Mouse (Mus musculus): ENCODE data around the gene Fam169a. TPM values are rescaled to one million over a fixed set of nuclear protein-coding genes. Genes with fewer than 3 reads are reported as not detected.
"Not testable (repeated sequence)": the region's sequence is repeated elsewhere in the genome, so short reads cannot be mapped to it uniquely, and the experiment has no call there.

The Fam169a gene
- total RNA-seq (2017) = 0.10 to 0.64 TPM (median 0.19 TPM) in 3 replicates

DNA sequence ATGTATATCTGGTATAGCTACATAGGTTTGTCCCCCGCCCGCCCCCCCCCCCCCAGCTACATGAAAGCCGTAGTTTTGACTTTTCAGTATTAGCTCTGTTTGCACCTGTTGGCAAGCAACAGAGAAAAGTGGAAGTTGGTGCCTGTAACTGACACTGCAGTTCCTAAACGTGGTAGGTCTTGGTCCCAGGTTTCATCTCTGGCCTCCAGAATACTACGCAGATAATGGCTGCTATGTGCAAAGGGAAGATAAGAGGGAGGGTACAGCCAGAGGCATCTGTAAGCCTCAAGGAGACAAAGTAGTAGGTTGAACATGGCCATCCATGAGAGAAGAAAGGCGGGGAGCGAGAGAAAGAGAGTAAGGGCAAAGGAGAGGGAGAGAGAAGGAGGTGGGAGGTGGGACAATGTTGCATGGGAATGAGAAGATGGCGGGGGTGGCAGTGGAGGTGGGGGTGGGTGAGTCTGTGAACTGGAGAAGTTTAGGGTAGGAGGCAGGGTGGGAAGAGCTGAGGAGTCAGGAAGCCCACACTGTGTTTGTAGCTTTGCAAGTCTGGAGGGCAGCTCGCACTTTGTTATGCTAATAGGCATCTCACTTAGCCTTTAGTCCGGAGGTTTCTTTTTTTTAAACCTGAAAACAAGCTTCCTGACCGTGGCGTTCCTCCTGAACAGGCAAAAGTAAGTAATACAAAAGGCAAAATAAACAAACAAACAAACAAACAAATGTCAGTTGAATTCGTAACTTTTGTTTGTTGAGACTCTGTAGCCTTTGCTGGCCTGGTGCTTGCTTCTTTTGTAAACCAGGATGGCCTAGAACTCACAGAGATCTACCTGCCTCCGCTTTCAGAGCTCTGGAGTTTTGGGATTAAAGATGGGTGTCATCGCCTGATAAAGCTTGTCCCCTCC lies at the start of gene Fam169a:
TSS of gene Fam169a (plus strand) at position 638 of the 902 bp plus-strand sequence.
- ATAC-seq (replicated peaks; ENCODE audit: insufficient number of reproducible peaks, low FRiP score, low TSS enrichment, poor library complexity, severe bottlenecking) = no peak

- ATAC-seq (replicated peaks; ENCODE audit: insufficient number of reproducible peaks, low FRiP score, low TSS enrichment, poor library complexity, severe bottlenecking) = no peak
Observed at GRCm38 (mm10) chr13:97017711-97018110, 49.4 kb upstream of the Fam169a start.

GRCm38 (mm10) chr13:97020122-97020521 lies 47.0 kb upstream of the Fam169a start:
- ATAC-seq (replicated peaks; ENCODE audit: insufficient number of reproducible peaks, low FRiP score, low TSS enrichment, poor library complexity, severe bottlenecking) = no peak

GRCm38 (mm10) chr13:97021906-97022305 lies 45.2 kb upstream of the Fam169a start:
- ATAC-seq (replicated peaks; ENCODE audit: insufficient number of reproducible peaks, low FRiP score, low TSS enrichment, poor library complexity, severe bottlenecking) = no peak

GRCm38 (mm10) chr13:97030075-97030474 lies 37.0 kb upstream of the Fam169a start:
- no peak for ATAC-seq (replicated peaks; ENCODE audit: insufficient number of reproducible peaks, low FRiP score, low TSS enrichment, poor library complexity, severe bottlenecking)

- ATAC-seq (replicated peaks; ENCODE audit: insufficient number of reproducible peaks, low FRiP score, low TSS enrichment, poor library complexity, severe bottlenecking) = no peak
Observed at GRCm38 (mm10) chr13:97034262-97034661, 32.8 kb upstream of the Fam169a start, which contains the start of gene 1700029F12Rik. Gene 1700029F12Rik (minus strand): TSS chr13:97034362.

DNA sequence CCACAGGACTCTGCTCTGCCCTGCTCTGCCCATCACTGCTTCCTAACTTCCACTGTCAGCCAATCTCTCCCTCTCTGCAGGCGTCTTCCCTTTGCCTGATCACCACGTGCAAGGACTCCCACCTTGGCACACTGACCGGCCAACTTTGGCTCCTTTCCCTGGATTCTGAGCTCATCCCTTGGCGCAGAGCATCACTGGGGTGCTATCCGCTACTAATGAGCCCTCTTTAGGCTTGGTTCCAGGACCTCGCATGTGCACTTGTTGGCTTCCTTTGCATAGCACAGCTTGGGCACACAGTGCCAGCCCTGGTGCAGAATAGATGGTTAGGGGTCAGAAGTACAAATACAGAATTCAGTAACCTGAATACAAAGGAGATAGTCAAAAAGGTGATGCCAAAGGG lies 15.9 kb upstream of the Fam169a start:
- no peak for ATAC-seq (replicated peaks; ENCODE audit: insufficient number of reproducible peaks, low FRiP score, low TSS enrichment, poor library complexity, severe bottlenecking)

- ATAC-seq (replicated peaks; ENCODE audit: insufficient number of reproducible peaks, low FRiP score, low TSS enrichment, poor library complexity, severe bottlenecking) = no peak
Observed at GRCm38 (mm10) chr13:97052667-97053066, 14.4 kb upstream of the Fam169a start.

GRCm38 (mm10) chr13:97053844-97054243 lies 13.2 kb upstream of the Fam169a start:
- ATAC-seq (replicated peaks; ENCODE audit: insufficient number of reproducible peaks, low FRiP score, low TSS enrichment, poor library complexity, severe bottlenecking) = no peak

- ATAC-seq (replicated peaks; ENCODE audit: insufficient number of reproducible peaks, low FRiP score, low TSS enrichment, poor library complexity, severe bottlenecking) = no peak
Observed at GRCm38 (mm10) chr13:97057817-97058216, 9.3 kb upstream of the Fam169a start.

GRCm38 (mm10) chr13:97059746-97060145 lies 7.3 kb upstream of the Fam169a start:
- ATAC-seq (replicated peaks; ENCODE audit: insufficient number of reproducible peaks, low FRiP score, low TSS enrichment, poor library complexity, severe bottlenecking) = no peak

DNA sequence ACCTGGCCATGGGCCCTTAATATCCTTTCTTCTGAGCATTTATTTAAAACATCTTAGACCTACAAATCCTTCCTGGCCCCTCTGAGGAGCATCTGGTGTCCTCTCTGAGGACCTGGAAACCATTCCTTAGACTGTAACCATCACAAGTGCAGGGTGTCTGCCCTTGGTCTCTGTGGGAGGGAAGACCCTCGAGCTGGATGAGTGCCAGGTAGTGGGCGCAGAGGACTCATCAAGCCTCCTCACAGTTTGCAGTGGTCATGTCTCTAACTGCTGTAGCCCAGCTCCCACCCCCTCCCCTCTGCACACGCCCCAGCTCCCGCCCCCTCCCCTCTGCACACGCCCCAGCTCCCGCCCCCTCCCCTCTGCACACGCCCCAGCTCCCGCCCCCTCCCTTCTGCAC lies 6.8 kb upstream of the Fam169a start:
- no peak for ATAC-seq (replicated peaks; ENCODE audit: insufficient number of reproducible peaks, low FRiP score, low TSS enrichment, poor library complexity, severe bottlenecking)

- ATAC-seq (replicated peaks; ENCODE audit: insufficient number of reproducible peaks, low FRiP score, low TSS enrichment, poor library complexity, severe bottlenecking) = no peak
Observed at GRCm38 (mm10) chr13:97062151-97062550, 4.9 kb upstream of the Fam169a start.

DNA sequence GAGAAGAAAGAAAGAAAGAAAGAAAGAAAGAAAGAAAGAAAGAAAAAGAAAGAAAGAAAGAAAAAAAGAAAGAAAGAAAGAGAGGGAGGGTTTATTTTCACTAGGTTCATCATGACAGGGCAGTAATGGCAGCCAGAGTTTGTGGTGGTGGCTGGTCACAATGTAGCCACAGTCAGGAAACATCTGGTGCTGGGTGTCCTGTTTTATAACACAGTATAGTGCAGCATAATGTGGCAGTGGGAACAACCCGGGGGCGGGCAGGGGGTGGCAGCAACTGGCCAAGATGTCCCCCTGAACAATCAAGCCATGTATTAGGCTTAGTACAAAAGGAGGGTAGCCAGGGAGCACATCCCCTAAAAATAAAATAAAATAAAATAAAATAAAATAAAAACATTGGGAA lies 3.7 kb upstream of the Fam169a start:
- no peak for ATAC-seq (replicated peaks; ENCODE audit: insufficient number of reproducible peaks, low FRiP score, low TSS enrichment, poor library complexity, severe bottlenecking)

DNA sequence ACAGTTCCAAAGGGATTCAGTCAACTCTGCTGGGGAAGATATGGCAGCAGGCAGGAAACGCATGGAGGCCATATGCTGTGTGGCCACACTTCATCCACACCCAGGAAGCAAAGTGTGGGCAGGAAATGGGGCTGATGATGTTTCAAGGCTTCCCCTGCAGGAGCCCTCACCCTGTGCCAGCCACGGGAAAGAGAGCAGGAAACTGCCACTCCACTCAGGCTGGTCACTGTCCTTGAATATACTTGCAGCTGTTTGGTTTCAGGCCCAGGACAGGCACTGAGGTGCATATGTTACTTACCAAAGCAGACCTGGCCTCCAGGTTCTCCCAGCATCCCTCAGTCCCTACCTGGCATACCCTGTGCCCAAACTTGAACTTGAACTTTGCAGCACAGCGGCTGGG lies 2.7 kb upstream of the Fam169a start:
- no peak for ATAC-seq (replicated peaks; ENCODE audit: insufficient number of reproducible peaks, low FRiP score, low TSS enrichment, poor library complexity, severe bottlenecking)

- ATAC-seq (replicated peaks; ENCODE audit: insufficient number of reproducible peaks, low FRiP score, low TSS enrichment, poor library complexity, severe bottlenecking) = not testable (repeated sequence)
Observed at GRCm38 (mm10) chr13:97064844-97065621, 2.1 kb upstream of the Fam169a start.

DNA sequence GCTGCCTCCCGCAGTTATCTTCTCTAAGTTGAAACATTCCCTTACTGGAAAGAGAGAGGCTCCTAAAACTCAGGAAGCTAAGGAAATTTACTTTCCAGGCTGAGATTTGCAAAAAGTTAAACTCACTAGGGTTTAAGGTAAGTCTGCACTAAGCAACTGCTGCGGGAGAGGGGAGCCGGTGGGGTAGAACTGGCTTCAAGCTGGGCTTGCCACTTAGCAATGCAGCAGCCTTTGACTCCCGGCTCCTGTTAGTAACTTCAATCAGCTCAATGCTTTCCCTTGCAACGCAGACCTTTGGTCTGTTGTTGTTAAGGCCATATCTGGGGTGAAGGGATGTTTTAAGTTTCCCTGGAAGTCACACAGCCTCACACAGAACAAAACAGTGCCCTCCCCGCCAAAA lies 605 bp downstream of the Fam169a start:
- ATAC-seq (replicated peaks; ENCODE audit: insufficient number of reproducible peaks, low FRiP score, low TSS enrichment, poor library complexity, severe bottlenecking) = no peak

GRCm38 (mm10) chr13:97068151-97068550 lies 1.1 kb downstream of the Fam169a start:
- no peak for ATAC-seq (replicated peaks; ENCODE audit: insufficient number of reproducible peaks, low FRiP score, low TSS enrichment, poor library complexity, severe bottlenecking)

GRCm38 (mm10) chr13:97070931-97071625 lies 4.0 kb downstream of the Fam169a start:
- no peak for ATAC-seq (replicated peaks; ENCODE audit: insufficient number of reproducible peaks, low FRiP score, low TSS enrichment, poor library complexity, severe bottlenecking)

Measured in monocyte, adult 5-6 weeks (primary cell).